Mouse (Mus musculus) ES-E14 (cell line): ENCODE measurements around the gene Foxf1.

Source experiments
- CHD2 ChIP-seq: IDR thresholded peaks from 2 replicates; pipeline ENCODE4 v1.6.1; 2014; ENCODE audit warnings: mild to moderate bottlenecking, low read depth, low read length, inconsistent platforms
- HCFC1 ChIP-seq: IDR thresholded peaks from 2 replicates; pipeline ENCODE4 v1.6.1; 2012; ENCODE audit warnings: low read length, inconsistent platforms, borderline replicate concordance; ENCODE audit not compliant: insufficient read depth
- MAFK ChIP-seq: IDR thresholded peaks from 2 replicates; pipeline ENCODE4 v1.6.1; 2014; ENCODE audit warnings: mild to moderate bottlenecking, low read depth, low read length, inconsistent platforms; ENCODE audit not compliant: insufficient read depth
- ZC3H11A ChIP-seq: IDR thresholded peaks from 2 replicates; pipeline ENCODE4 v1.6.1; 2012; ENCODE audit warnings: low read depth, mild to moderate bottlenecking, inconsistent platforms, low read length, borderline replicate concordance

GRCm38 (mm10) chr8:121090716-121091115 is 6.5 kb downstream of the Foxf1 start:
- TF ChIP-seq HCFC1 (no peak), CHD2 (no peak), MAFK (no peak), ZC3H11A (no peak)
